Mouse (Mus musculus) testis, adult 2 months (tissue): ENCODE measurements at regions not wholly inside any gene's neighbourhood (a gene's known extent, or its start where the extent isn't known, plus 50 kb on each side); places are given as distances from the start of the nearest gene placed in this dataset.

Source experiments
- CTCF ChIP-seq: fragments of 200-500 bp; IDR thresholded peaks from 2 replicates; pipeline ENCODE4 v1.5.1; 2012; ENCODE audit warnings: low read depth, mild to moderate bottlenecking, inconsistent platforms, low read length, moderate library complexity; ENCODE audit not compliant: control insufficient read depth, insufficient read depth, insufficient replicate concordance
- POLR2A ChIP-seq: fragments of 200-500 bp; IDR thresholded peaks from 2 replicates; pipeline ENCODE4 v1.6.1; 2012; ENCODE audit warnings: low read depth, mild to moderate bottlenecking, inconsistent platforms, low read length, moderate library complexity; ENCODE audit not compliant: control insufficient read depth

DNA sequence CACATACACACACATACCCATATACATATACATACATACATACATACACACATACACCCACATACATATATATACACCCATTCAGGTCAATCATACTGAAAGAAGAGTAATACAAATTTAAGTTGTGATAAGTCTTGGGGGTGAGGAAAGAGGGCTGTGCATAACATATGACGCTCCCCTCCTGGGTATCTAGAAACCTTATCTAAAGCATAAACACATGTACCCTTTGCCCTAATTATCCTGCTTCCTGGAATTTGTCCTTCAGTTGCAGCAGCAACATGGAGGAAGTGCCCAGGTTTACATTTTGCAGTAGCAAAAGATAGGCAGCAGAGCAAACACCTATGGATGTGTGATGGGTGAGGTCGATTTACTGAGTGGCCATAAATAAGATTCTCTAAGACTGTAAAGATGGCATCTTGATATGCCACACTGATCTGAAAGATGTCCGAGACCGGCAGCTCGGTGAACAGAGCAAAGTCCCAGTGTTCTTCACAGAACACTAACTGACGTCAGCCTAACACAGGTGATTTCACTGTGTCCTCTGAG is 172.0 kb upstream of the Irf2bp2 start:
- TF ChIP-seq CTCF (no peak), POLR2A (no peak)
